Mouse (Mus musculus) adrenal gland, adult (tissue): Measurements from ENCODE around the gene Mcm7.
"Not testable (repeated sequence)": the region's sequence is repeated elsewhere in the genome, so short reads cannot be mapped to it uniquely, and the experiment has no call there.

ENCODE experiments used
- DNase-seq, 2 experiments: peaks; one replicate each; pipeline ENCODE4 v3.0.0; 2022 to 2023; ENCODE audit warnings: low spot score in 1 of 2; ENCODE audit not compliant: inconsistent age in 2 of 2

Gene Mcm7

DNA sequence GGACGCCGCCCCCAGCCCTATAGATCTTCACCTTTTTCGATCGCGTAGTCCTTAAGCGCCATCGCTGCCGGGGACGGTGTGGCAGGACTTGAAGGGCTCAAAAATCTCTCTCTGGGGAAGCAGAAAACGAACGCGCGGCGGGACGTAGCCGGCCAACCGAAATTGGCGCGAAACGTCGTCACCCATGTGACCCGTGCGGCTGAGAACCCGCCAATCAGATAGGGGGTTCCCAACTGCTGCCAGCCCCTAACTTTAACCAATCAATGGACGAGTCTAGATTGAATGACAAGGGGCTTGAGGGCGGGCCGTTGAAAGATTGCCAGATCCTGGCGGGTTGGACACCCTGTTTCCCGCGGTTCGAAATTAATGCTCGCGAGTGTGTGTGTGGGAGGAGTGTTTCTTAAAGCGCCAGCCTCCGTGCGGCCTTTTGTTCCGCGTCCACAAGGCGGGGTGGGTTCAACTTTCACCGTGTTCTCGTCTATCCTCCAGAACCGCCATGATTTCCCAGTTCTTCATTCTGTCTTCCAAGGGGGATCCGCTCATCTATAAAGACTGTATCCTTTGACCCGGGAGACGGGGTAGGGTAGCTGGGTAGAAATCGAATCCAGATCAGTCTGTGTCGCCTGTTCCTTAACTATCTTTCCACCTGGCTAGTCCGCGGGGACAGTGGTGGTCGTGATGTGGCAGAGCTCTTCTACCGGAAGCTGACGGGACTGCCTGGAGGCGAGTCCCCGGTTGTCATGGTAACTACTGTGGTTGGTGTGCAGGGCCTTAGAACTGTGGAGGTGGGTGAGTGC is at the start of gene Mcm7, which contains the start of gene Ap4m1:
TSS of gene Mcm7 (minus strand) at position 728 of the 797 bp plus-strand sequence.
TSS of gene Ap4m1 (plus strand) at position 308 of the 797 bp plus-strand sequence.
- peak; percentile 98 to 99 for DNase-seq

DNA sequence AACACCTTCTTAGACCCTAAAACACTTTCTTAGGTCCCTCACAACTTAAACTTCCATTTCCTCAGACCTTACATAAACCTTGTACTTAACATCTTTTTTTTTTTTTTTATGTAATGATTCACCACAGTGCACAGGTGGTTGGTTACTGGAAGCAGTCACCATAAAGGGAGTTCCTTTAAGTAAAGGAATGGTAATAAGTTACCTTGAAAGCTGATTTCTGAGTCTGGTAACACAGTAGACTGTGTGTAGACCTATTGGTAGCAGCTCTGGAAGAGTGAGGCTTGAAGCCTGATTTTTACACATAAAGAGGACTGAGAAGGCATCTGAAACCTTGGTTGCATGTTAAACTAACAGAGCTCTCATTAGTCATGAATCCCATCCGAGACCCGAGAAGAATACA is 47.6 kb upstream of the Mcm7 start:
- no peak for DNase-seq

GRCm38 (mm10) chr5:138216632-138217031 is 44.4 kb upstream of the Mcm7 start:
- DNase-seq = not testable (repeated sequence)

GRCm38 (mm10) chr5:138207873-138208272 is 35.7 kb upstream of the Mcm7 start:
- DNase-seq = no peak

GRCm38 (mm10) chr5:138207253-138207652 is 35.0 kb upstream of the Mcm7 start:
- peak in 1 of 2 experiments; percentile 67 for DNase-seq

- no peak for DNase-seq
Measured at GRCm38 (mm10) chr5:138202086-138202485, 29.9 kb upstream of the Mcm7 start.

- peak; percentile 64 to 81 for DNase-seq
Measured at GRCm38 (mm10) chr5:138199576-138199975, 27.4 kb upstream of the Mcm7 start.

DNA sequence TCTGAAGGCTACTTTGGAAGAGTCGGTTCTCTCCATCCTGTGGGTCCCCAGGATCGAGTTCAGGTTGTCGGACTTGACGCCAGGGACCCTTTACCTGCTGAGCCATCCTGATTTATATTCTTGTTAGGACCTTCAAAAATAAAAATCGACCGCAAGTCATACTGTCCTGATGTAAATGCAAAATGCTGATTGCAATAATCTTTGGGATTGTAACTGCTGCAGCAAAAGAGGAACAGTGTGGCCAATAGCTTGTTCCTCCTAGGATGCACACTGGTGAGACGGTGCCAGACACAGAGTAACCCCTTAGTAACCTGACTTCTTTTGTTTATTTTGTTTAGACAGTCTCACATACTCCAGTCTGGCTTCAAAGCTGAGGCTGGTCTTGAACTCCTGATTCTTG is 23.2 kb upstream of the Mcm7 start:
- no peak for DNase-seq

DNA sequence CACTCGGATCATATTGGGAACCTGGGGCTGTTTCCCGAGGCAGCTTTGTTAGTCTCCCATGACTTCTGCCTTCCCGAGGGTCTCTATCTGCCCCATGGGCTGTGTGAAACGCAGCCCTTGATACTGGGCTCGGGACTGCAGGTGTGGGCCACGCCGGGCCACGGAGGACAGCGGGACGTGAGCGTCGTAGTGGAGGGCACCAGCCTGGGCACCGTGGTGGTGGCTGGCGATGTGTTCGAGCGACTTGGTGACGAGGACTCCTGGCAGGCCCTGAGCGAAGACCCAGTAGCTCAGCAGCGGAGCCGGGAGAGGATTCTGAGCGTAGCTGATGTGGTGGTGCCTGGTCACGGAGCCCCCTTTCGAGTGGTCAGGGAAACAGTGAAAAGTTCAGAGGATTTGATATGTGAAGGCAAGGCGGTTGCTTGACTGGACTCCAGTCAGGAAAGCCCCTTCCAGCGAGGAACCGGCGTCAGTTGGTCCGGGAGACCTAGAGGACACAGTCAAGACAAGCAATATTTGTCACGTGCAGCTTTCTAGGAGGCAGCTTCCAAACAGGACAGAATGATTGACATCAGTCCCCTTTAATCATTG is 22.6 kb upstream of the Mcm7 start:
- DNase-seq = peak in 1 of 2 experiments; percentile 62

GRCm38 (mm10) chr5:138193771-138194727 is 21.8 kb upstream of the Mcm7 start, which contains the start of gene Mblac1:
Mblac1 (plus strand) TSS chr5:138194314.
- DNase-seq = peak; percentile 86 to 98

GRCm38 (mm10) chr5:138187661-138188306 is 15.6 kb upstream of the Mcm7 start:
- peak; percentile 75 to 91 for DNase-seq

DNA sequence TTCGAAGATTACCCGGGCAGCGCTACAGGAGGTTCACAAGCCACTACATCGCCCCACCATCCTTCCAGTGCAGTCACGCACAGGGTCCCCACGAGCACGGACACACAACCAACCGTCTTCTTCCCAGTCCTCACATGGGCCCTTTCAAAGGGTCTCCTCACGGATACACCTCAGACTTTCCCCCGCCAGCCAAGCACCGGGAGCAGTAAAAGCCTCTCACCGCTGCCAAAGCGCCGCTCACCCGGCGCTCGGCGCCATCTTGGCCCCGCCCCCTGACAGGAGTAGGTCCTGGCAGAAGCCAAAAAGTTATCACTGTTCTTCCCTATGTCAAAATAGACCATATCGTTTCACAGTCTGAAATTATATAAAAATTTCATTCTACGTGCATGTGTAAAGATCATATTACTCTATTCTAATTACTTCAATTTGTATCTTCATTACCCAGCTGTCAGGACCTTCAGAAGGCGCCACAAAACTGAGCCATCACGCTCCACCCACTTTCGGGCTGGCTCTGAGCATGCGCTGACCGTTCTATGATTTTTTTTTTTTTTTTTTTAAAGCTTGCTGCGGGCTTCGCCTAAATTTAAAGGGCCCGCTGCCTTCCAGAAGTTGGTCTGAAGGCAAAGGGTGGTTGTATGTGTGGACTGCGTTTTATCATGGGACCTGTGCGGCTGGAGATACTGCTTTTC is 14.9 kb upstream of the Mcm7 start, which contains the start of the genes Taf6 and Cnpy4:
TSS of gene Taf6 (minus strand) at position 502 of the 689 bp plus-strand sequence.
TSS of gene Cnpy4 (plus strand) at position 536 of the 689 bp plus-strand sequence.
- DNase-seq = peak; percentile 87 to 96

GRCm38 (mm10) chr5:138173217-138173616 is 995 bp upstream of the Mcm7 start:
- no peak for DNase-seq

GRCm38 (mm10) chr5:138170936-138171561 is 1.2 kb downstream of the Mcm7 start:
- DNase-seq = peak; percentile 97 to 99

- peak in 1 of 2 experiments; percentile 35 for DNase-seq
Measured at GRCm38 (mm10) chr5:138165594-138165993, 6.6 kb downstream of the Mcm7 start.

DNA sequence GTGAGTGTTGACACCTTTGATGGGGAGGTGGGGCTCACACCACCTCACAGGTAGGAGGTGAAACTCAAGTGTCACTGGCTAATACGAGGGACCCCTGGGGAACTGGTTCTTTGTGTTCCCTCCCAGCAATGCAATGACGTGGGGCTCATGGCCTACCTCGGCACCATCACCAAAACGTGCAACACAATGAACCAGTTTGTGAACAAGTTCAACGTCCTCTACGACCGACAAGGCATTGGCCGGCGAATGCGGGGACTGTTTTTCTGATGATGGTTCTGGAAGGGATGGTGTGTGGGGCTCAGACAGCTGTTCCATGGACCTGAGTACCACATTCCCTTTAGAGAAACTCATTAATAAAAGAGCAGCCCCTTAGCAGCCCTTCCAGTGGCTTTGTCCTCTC is 8.6 kb downstream of the Mcm7 start:
- DNase-seq = peak in 1 of 2 experiments; percentile 25

GRCm38 (mm10) chr5:138163046-138163445 is 9.2 kb downstream of the Mcm7 start:
- DNase-seq = no peak

- DNase-seq = peak; percentile 95 to 98
Measured at GRCm38 (mm10) chr5:138160842-138161665, 11.2 kb downstream of the Mcm7 start, which contains the start of gene Cops6. Cops6 (plus strand) TSS chr5:138161071.
